Comparison of ENCODE assay signal across 37 mouse cellular contexts in the genomic region with DNA sequence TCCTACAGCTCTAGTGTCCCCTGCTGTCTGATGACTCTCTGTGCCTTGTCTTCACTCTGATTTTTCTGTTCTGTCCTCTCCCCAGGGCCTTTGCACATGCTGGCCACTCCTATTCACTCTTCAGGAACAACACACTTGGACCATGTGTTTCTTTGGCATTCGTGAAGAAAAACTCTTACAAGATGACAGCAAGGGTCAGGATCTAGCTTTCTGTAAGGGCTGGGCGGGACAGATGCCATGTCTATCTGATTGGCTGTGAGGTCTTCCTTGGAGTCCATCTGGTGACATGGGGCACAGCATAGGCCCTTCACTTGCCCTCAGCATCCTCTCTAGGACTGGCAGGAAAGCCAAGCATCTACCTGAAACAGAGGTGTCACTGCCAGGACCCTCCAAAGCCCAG. TPM values are rescaled to one million over a fixed set of nuclear protein-coding genes. Genes with fewer than 3 reads are reported as not detected.
"Had no signal": no experiment of that assay in that cellular context is flagged by ENCODE, and none has a peak within 500 bp of the region (broad histone marks: within the 10 kb centered on the region; RNA-seq: fewer than 3 reads in every experiment).

No protein-coding gene starts in this region.

- H3K4me1 ChIP-seq: forebrain, embryonic 15.5 days; hindbrain, embryonic 13.5 days; hindbrain, embryonic 15.5 days; limb, embryonic 13.5 days had no signal

- DNase-seq: forebrain, postnatal 0 days; gastrocnemius, postnatal 10 days; gastrocnemius, postnatal 25 days; heart, adult 11 months; heart, postnatal 14 days; kidney, adult 11 months; kidney, adult 2 months; kidney, adult 9 months; kidney, postnatal 14 days; kidney, postnatal 36 days; layer of hippocampus, adult 9-11 months; layer of hippocampus, postnatal 36 days; left cerebral cortex, postnatal 4 days had no signal

- H3K36me3 ChIP-seq: forebrain, embryonic 15.5 days; heart, embryonic 13.5 days; heart, embryonic 15.5 days; hindbrain, embryonic 13.5 days; hindbrain, embryonic 15.5 days; kidney, embryonic 15.5 days; limb, embryonic 13.5 days had no signal

- ATAC-seq: forebrain, embryonic 15.5 days; forebrain, postnatal 0 days; intestine, embryonic 16.5 days had no signal

- H3K4me3 ChIP-seq: forebrain, embryonic 15.5 days; heart, adult 2 months; heart, embryonic 13.5 days; heart, embryonic 15.5 days; hindbrain, embryonic 13.5 days; hindbrain, embryonic 15.5 days; kidney, embryonic 15.5 days; limb, embryonic 13.5 days had no signal

- H3K9ac ChIP-seq: forebrain, embryonic 15.5 days; forebrain, postnatal 0 days; heart, embryonic 13.5 days; heart, embryonic 15.5 days; hindbrain, embryonic 13.5 days; hindbrain, embryonic 15.5 days; kidney, embryonic 15.5 days; limb, embryonic 13.5 days had no signal

- H3K27ac ChIP-seq: forebrain, embryonic 15.5 days; heart, embryonic 13.5 days; heart, embryonic 15.5 days; hindbrain, embryonic 13.5 days; hindbrain, embryonic 15.5 days; hindbrain, postnatal 0 days; kidney, embryonic 15.5 days; kidney, postnatal 0 days; limb, embryonic 13.5 days had no signal

- H3K9me3 ChIP-seq: forebrain, embryonic 15.5 days; heart, embryonic 13.5 days; heart, embryonic 15.5 days; hindbrain, embryonic 13.5 days; hindbrain, embryonic 15.5 days; kidney, embryonic 15.5 days had no signal

- H3K27me3 ChIP-seq: forebrain, embryonic 15.5 days; heart, embryonic 13.5 days; heart, embryonic 15.5 days; hindbrain, embryonic 13.5 days; hindbrain, embryonic 15.5 days; kidney, embryonic 15.5 days; limb, embryonic 13.5 days had no signal

- H3K4me2 ChIP-seq: forebrain, embryonic 15.5 days; heart, embryonic 11.5 days; heart, embryonic 13.5 days; heart, embryonic 15.5 days; hindbrain, embryonic 13.5 days; hindbrain, embryonic 15.5 days; kidney, embryonic 15.5 days; limb, embryonic 13.5 days had no signal

RNA-seq across cellular contexts. Expression of gene Rbbp8nl, which starts 16.3 kb away (rescaled TPM):
- total RNA-seq: forebrain, postnatal 0 days; gastrocnemius, adult 18-20 months; gastrocnemius, postnatal 10 days; gastrocnemius, postnatal 25 days; heart, adult 2 months; heart, postnatal 14 days; heart, postnatal 36 days; hematopoietic stem cell, adult 5-6 weeks; hindbrain, postnatal 0 days; layer of hippocampus, adult 18-20 months; layer of hippocampus, adult 8-10 months; layer of hippocampus, postnatal 14 days; layer of hippocampus, postnatal 36 days; left cerebral cortex, adult 18-20 months; left cerebral cortex, adult 8-10 months; left cerebral cortex, postnatal 10 days; left cerebral cortex, postnatal 25 days; left cerebral cortex, postnatal 4 days had no signal
- polyA plus RNA-seq: forebrain, embryonic 15.5 days; forebrain, postnatal 0 days; heart, adult 2 months; heart, postnatal 0 days; hindbrain, embryonic 11.5 days; hindbrain, embryonic 13.5 days; hindbrain, embryonic 15.5 days; hindbrain, postnatal 0 days had no signal

RNA-seq across cellular contexts. Expression of gene Gata5, which starts 28.5 kb away (rescaled TPM):
- total RNA-seq: forebrain, postnatal 0 days; gastrocnemius, adult 18-20 months; gastrocnemius, postnatal 10 days; gastrocnemius, postnatal 25 days; hematopoietic stem cell, adult 5-6 weeks; hindbrain, postnatal 0 days; layer of hippocampus, adult 18-20 months; layer of hippocampus, adult 8-10 months; layer of hippocampus, postnatal 14 days; layer of hippocampus, postnatal 36 days; left cerebral cortex, adult 18-20 months; left cerebral cortex, adult 8-10 months; left cerebral cortex, postnatal 10 days; left cerebral cortex, postnatal 25 days; left cerebral cortex, postnatal 4 days had no signal
- polyA plus RNA-seq: forebrain, embryonic 15.5 days; forebrain, postnatal 0 days; hindbrain, embryonic 11.5 days; hindbrain, embryonic 15.5 days; hindbrain, postnatal 0 days had no signal
